Comparison of ENCODE assay signal across 8 mouse cellular contexts in the genomic region with DNA sequence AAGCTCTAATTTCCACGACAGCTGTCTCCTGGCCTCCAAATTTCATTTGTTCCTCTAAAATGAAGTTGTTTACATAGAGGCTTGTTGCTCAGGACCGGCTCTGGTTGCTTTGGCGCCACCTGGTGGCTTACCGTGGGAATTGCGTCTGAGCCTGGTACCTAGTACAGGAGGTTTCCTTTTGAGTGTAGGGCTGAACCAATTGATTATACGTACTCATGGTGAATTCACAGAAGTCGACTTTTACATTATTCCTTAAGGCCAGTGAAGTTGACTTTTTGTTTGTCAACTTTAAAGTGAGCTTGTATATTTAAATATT.
DNase-seq lines count a peak whose midpoint lies in the region; ATAC-seq lines count a peak whose summit lies in the region.

No protein-coding gene starts in this region.

- peak; percentile 80 for ATAC-seq in monocyte, adult 5-6 weeks (replicated peaks; ENCODE audit: insufficient number of reproducible peaks, low FRiP score, low TSS enrichment, poor library complexity, severe bottlenecking)

- intact Hi-C loops in gastrocnemius, postnatal 14 days (cut with DNase I; ENCODE audit: low total_unique reads): loop anchor here (10.0 kb wide), 1 partner anchor 174 kb away; no protein-coding TSS in a partner anchor
- intact Hi-C loops in left cerebral cortex, postnatal 4 days (cut with DNase I): loop anchor here (10.0 kb wide), 1 partner anchor 174 kb away; no protein-coding TSS in a partner anchor

- peak; percentile 11 for DNase-seq in 3134 (ENCODE audit: extremely low read depth, insufficient read length, low spot score)
- DNase-seq in adrenal gland, adult 18-20 months (ENCODE audit: low spot score in 2 of 2): peak; percentile 79 to 81
- peak; percentile 89 for DNase-seq in embryo, embryonic 10.5 days (ENCODE audit: low spot score)
- DNase-seq in gastrocnemius, postnatal 14 days: peak; percentile 75
- DNase-seq in kidney, adult 18-20 months: peak; percentile 83
- peak; percentile 79 for DNase-seq in left cerebral cortex, postnatal 4 days
- peak; percentile 60 to 73 for DNase-seq in spleen, postnatal 14 days (ENCODE audit: low spot score in 2 of 2)

Comparison
In these comparisons a context has a peak if more than half of its experiments do, and no peak if none do; other contexts are left out.
1. Peak in every context shown above with its lines: DNase-seq and ATAC-seq.
2. DNase-seq: peak in every context shown above with its lines; median percentile 89 in embryo, embryonic 10.5 days; 83 in kidney, adult 18-20 months; 80 in adrenal gland, adult 18-20 months; 79 in left cerebral cortex, postnatal 4 days; 75 in gastrocnemius, postnatal 14 days; 66 in spleen, postnatal 14 days; 11 in 3134.